Mouse (Mus musculus) adrenal gland, adult (tissue): ENCODE measurements around the gene Furin.

Experiments used
- DNase-seq, 2 experiments: peaks; one replicate each; pipeline ENCODE4 v3.0.0; 2022 to 2023; ENCODE audit warnings: low spot score in 1 of 2; ENCODE audit not compliant: inconsistent age in 2 of 2

Furin gene

DNA sequence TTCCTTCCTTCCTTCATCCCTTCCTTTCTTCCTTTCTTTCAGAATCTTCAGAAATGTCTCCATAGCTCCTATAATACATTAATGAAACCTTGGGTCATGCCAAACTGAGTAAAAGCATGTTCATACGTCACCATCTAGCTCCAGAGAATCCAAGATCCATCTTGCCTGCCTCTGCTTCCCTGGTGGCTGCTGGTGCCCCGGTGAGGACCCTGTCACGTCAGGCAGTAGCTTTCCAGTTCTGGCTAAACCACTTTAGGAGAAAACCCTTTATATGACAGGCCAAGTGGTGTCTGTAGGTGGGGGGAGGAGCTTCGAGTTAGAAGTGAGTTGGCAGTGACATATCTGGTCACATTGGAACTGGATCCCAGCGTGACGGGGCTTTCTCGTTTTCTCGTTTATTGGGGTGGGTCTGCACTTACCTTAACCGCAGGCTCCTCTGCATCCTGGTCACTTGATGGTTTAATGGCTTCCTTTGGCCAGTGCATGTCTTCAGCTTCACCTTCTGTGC, at the start of gene Furin:
TSS of gene Furin (minus strand) at position 249 of the 508 bp plus-strand sequence.
- DNase-seq: no peak

DNA sequence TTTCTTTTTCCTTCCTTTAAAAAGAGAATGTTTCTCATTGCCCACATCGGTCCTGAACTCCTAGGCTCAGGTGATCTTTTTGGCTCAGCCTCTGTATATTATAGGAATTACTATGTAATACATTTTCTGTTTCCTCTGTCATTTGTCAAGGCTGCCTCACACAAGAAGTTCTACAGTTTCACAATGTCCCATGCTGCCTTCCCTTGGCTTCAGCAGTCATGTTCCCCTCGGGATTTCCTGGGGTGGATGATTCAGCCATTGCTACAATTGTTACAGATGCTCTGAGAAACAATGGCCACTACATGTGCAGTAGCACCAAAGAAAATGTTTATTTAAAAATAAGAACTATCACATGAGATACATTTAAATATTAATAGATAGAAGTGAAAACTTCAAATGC, 49.5 kb upstream of the Furin start:
- peak in 1 of 2 experiments; percentile 67 for DNase-seq

DNA sequence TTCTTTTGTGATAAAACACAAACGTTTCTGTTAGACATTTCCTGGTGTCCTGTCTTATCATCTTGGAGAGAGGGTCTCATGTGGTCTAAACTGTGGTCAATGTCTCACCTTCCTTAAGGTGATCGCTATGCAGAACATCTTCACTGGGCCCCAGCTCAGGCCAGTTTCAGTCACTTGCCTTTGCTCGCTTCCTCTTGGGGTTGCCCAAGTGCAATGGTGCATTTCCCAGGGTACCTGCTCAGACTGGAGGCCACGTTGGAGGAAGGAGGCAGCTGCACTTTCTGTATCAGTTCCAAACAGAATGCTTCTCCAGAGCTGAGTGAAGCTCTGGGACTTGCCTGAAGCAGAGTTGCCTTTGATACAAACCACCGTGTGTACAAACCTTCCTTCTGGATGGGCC, 48.8 kb upstream of the Furin start:
- no peak for DNase-seq

DNA sequence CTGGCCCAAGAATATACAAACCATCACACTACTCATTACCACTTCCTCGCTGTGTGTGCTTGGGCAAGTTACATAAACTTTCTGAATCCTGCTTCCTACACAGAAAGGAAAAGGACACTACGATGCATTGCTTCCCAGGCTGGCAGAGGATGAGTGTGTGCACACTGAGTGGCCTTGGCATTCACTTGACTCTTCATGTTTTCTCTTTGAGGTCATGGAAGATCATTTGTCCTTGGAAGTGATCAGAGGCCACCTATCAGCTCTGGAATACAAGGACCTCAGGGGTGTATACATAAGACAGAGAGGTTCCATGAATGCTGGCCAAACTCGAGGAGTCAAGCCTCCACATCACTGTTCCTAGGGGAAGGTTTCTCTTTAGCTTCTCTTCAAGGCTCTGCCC, 47.9 kb upstream of the Furin start:
- DNase-seq: peak; percentile 74 to 83

GRCm38 (mm10) chr7:80452241-80452640, 47.0 kb upstream of the Furin start:
- peak in 1 of 2 experiments; percentile 72 for DNase-seq

GRCm38 (mm10) chr7:80451550-80452232, 46.5 kb upstream of the Furin start:
- no peak for DNase-seq

DNA sequence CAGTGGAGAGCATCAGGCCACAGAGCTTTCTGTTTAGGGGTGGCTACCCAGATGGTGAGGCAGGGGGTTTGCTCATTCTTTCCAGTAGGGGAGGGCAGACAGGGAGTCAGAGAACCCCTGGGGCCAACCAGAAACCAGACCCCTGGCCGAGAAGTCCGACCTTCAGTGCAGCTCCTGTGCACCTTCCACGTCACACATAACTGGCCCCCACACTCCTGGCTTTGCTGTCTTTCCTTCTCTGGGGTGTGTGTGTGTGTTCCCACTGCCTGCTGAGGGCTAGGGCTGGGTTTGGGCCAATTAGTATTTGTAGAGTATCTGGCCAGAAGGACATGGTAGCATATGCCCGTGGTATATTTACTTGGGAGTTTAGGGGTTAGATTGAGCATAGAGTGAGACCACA, 45.1 kb upstream of the Furin start:
- DNase-seq: no peak

DNA sequence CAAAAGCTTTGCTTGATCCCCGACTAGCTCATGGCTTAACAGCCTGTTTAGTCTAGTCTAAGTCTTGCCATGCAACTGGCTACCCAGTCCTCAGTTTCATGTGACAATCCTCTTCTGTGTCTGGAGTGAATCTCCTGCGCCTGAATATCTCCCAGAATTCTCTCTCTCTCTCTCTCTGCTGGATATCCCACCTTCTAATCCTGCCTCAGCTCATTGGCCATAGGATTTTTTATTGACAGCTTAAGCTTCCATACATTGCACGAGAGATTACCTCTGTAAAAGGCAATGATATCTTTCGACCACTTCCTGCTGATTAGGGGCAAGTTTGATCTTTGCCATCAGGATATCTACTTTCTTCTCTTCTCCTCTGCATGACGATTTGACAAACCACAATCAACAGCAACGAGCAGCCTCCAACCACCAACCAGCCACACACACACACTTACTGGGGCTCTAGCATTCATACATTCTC, 44.4 kb upstream of the Furin start:
- DNase-seq: no peak

- DNase-seq: no peak
Observed at GRCm38 (mm10) chr7:80447336-80447735, 42.1 kb upstream of the Furin start.

DNA sequence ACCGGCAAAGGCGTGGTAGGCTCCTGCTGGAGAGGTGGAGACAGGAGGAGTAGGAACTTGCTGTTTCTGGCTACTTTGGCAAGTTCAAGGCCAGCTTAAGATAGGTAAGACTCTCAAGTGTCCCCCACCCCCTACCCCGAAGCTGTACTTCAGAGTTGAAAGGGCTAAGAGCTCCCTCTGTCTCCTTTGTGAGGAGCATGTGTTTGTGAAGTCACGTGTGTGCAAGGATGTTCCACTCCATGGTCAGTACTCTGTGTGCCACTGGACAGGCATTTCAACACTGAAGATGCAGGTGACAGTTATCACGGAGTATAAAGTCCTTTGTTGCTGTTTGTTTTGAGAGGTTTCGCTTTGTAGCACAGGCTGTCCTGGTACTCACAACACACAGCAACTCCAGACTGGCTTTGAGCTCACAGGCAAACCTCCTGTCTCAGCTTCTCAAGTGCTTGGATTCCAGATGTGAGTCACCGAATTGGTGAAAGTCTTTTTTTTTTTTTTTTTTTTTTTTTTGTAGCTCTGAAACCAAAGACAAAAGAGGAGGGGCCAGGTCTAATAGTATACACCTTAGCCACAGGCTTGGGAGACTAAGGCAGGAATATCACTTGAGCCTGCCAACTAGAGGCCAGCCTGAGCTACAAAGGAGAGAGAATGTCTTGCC, 41.1 kb upstream of the Furin start:
- peak in 1 of 2 experiments; percentile 54 for DNase-seq

DNA sequence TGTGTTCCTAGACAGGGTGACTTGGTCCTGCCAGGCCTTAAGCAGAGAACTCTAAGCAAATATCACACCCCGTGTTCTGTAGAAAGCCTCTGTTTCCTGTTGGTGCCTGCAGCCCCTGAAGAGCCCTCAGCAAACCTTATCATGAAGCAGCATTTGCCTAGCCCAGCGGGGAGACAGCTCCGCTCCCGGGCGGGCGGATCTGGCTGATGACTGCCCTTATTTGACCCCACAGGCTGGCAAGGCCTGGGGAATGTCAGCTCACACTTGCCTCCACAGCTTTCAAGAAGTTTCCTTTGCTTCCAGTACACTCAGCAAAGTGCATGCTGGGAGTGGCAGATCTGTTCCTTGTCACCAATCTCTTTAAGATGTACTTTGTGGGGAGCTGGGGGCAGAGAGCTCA, 40.3 kb upstream of the Furin start:
- no peak for DNase-seq

GRCm38 (mm10) chr7:80444401-80445249, 39.4 kb upstream of the Furin start:
- peak in 1 of 2 experiments; percentile 71 for DNase-seq

DNA sequence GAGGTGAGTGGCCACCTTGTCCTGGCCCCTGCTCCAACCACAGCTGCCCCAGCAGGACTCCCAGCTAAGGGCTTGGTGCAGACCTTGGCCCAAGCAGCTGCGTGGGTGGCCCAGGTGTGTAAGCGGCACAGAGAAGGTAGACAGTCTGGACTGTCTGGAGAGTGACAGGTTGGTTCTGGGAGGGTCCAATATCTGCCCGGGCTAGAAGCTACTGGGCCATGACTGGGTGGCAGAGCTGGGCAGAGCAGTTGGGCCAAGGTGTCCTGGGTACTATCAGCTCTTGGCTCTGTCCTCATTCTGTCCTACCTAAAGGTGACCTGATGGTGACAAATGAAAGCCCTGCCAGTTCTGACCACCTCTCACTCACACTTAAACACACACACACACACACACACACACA, 37.9 kb upstream of the Furin start:
- DNase-seq: no peak

DNA sequence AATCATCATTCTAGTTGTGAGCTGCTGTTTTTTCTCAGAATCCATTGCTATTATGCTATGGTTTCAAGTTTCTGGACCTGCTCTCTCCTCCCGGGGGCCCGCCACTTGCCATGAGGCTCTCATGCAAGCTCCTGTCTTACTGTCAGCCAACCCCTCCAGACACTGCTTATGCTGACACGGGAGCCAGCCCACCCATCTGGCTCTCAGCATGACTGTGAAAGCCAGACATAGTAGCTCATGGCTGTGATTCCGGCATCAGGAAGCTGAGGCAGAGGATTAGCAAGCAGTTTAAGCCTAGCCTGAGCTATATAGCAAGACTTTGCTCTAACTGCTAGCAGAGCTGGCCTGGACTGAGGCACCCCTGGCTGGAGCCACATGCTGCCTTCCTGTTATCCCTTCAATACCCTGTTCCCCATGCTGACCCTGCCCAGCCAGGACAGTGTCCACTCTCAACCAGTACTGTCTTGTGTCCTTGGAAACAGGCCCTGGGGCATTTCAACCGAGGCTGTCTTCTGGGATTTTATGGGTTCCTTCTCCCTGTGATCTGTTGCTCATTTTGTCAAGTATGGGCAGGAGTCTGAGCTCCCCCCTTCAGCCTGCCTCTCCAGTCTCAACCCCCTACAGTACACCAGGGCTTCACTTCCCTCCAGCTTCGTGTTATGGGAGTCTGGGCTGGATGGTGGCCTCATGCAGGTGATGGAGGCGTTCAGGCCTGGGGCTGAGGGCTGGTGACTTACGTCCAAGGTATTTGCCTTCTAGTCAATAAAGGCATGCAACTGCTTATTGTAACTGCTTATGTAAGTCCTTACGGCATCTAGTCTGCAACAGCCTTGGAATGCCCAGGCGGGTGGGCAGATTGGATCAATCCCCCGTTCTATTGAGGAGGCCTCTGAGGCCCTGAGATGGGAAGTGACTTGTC, 37.0 kb upstream of the Furin start:
- peak in 1 of 2 experiments; percentile 64 for DNase-seq

GRCm38 (mm10) chr7:80440685-80441084, 35.4 kb upstream of the Furin start:
- DNase-seq: no peak

DNA sequence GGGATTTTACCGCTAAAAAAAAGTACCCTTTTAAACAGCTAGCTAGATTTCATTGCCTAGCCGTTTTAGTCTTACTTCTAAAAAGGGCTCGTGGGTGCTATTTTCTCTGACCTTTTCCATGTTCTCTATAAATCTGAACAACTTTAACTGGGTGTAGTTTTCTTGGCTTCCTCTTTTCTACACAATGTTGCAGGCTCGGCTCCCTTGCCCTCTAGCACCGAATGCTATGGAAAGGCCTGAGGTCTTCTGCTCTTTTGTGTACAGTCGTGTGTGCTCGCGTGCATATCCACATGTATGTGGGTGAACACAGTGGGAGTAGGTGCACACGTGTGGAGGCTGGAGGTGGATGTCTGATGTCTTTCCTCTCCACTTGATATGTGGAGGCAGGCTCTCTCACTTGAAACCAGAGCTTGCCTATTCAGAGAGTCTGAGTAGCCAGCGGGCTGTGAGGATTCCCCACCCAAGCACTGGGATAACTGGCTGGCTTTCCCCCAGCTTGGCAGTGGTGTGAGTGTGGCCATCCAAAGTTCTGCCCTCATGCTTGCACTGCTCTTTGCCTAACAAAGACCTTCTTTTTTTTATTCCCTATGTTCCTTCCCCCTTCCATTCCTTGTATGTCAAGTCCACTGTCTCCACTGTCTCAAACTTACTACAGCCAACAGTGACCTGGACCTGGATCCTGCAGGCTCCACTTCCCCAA, 34.7 kb upstream of the Furin start:
- peak in 1 of 2 experiments; percentile 55 for DNase-seq

DNA sequence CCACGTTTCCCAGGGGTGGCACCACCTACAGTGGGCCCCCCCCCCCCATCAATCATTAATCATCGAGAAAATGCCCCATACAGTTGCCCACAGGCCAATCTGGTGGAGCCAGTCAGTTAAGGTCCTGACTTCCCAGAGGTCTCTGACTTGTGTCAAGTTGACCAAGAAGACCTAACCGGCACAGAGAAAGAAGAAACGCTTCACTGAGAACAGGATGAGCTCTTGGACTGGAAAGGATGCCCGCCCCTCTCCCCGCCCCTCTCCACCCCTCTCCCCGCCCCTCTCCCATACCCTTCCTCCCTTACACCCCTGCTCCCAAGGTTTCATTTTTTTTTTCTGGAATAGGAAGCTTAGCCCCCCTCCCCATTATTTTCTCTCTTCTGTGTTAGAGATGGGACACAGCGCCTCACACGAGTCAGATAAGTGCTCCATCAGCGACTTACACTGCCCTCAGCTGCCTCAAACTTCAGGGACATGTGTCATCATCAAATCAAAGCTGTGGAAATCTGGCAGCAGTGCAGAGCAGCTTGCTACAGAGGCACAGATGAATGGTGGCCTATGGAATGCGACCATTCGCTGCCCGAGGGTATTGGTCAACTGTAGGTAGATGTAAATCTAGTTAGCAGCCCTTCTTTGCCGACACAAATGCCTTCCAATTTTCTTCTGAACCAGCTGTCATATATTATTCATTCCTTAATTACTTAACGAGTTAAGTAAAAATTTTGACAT, 34.0 kb upstream of the Furin start:
- DNase-seq: peak; percentile 70 to 88

- no peak for DNase-seq
Observed at GRCm38 (mm10) chr7:80436571-80436970, 31.3 kb upstream of the Furin start.

- peak; percentile 66 to 82 for DNase-seq
Observed at GRCm38 (mm10) chr7:80435594-80435993, 30.4 kb upstream of the Furin start.
